Mouse (Mus musculus): ENCODE results near the gene Faap100. TPM values are rescaled to one million over a fixed set of nuclear protein-coding genes. Genes with fewer than 3 reads are reported as not detected.
"Not testable (repeated sequence)": the region's sequence is repeated elsewhere in the genome, so short reads cannot be mapped to it uniquely, and the experiment has no call there.

The Faap100 gene
- total RNA-seq (2021) = 10 to 100 TPM; 21.3 to 24.3 TPM

DNA sequence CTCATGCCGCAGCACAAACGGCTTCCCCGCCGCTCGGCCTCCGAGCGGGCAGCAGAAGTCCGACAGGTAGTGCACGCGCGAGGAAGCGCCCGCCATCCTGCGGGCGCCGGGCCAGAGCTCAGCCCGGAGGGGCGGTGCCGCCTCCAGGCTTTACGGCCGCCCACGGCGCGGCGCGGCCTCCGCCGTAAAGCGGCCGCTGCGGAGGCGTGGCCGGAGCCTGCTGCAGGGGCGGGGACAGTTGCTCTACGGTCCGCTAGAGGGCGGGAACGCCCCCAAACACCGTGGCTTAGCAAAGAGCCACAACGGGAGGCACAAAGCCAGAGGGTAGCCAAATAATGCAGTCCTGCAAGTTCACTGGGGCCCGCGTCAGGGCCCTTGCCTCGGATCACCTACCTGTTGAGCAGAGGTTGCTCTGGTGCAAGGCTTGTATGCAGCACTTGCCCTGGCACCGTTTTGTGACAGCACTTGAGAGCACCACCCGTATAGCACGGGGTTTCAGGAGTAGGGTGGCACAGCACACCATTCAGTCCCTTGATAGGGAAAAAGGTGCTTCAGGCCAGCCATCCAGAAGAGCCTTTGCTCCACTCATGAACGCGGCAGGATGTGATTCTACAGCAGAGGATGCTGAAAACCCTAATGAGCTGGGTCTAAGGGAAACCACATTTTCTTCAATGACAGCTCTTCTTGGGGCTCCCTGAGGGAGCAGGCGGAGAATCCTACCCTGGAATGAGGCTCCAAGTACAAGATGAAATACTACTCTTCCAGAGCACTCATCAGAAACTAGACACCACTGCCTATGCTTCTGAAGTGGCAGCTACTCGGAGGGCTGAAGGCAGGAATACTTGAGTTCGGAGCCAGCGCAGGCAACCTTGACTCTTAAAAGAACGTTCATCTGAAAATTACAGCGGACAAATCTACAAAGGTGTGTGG, at the start of gene Faap100:
Faap100 (minus strand) TSS at position 154 of the 930 bp plus-strand sequence.
- intact Hi-C loops (cut with DNase I) = no loop called here
- DNase-seq = peak; percentile 93 to 94

DNA sequence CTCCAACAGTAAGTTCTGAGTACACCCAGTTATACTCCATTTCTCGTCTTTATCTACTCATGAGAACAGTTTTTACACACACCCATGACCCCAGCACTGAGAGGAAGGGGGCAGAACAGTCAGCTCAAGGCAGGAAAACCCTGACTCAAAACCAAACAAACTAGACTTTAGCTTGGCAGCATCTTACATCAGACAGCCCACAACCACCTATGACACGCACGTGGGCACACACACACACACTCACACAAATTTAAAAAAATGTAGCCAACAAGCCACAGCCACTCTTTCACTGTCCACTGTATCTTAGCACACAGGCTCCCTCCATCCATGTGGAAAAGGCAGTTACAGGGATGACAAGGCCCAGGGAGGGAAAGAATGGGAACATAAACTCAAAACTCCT, 48.2 kb upstream of the Faap100 start:
- intact Hi-C loops (cut with DNase I) = no loop called here
- DNase-seq = no peak

DNA sequence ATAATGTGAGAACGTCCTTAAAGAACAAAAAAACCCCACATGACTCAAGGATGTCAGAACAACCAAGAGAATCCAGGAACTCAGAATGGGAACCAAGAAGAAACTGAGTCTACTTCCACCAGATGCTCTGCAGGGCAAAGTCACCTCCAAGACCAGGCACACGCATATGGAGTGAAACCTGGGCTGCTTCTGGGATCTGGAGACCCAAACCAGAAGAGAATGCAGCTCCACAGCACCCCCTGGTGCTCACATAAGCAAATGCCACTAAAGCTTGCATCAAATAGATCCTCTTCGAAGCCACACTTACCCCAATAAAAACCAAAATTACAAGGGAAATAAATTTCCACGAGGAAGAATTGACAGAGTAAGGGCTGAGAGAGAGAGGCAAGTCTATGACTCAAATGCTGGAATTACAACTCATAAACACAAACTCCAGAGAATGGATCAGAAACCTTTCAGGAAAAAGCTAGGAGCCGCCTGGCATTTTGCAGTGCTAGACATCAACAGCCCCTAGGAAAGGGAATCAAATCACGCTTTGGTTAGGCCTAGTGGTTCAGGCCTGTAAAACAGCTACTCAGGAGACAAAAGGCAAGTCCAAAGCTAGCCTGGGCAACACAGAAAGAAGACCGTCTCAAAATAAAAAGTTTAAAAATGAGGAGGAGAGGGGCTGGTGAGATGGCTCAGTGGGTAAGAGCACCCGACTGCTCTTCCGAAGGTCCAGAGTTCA, 45.2 kb upstream of the Faap100 start:
- peak; percentile 72 to 76 for DNase-seq
- intact Hi-C loops (cut with DNase I) = loop anchor here (2.0 to 5.0 kb wide), 3 partner anchors 41 to 111 kb away; no protein-coding TSS in a partner anchor

DNA sequence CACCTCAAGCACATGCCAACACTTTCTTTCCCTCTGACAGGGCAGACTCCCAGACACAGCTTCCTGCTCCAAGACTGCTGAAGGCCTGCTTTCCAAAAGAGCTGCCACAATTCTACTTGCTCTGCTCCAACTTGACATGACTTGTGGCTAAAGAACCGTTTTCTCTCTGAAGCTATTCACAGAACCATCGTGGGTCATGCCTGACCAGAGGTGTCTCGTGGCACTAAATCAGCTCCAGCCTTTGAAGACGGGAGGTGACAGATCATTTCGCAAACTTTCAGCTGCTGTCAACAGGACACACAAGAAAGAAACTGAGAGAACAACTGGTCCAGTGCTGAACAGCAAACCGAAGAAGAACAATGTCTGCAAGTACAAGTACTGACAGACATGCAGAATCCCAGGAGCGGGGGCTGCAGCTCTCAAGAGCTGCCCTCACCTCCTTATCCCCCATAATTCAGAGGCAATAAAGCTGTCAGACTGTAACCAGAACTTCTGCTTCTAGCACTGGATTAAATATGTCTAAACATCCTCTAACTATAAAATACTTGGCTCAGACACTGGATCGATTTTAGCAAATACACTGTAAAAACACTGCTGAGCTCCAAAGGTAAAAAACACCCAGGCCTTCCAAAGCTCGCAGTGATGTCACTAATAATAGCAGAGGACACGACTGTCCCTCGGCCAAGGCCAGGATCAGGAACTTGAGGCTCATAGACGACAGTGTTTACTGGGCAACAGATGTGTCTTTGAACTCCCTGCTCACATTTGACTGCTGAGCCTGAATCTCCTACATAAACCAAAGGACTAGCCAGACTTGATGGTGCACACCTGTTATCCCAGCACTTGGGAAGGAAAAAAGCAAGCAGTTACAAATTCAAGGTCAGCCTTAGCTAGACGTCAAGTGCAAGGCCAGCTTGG, 44.3 kb upstream of the Faap100 start:
- intact Hi-C loops (cut with DNase I) = loop anchor here (2.0 to 5.0 kb wide), 3 partner anchors 40 to 111 kb away; no protein-coding TSS in a partner anchor
- no peak for DNase-seq

DNA sequence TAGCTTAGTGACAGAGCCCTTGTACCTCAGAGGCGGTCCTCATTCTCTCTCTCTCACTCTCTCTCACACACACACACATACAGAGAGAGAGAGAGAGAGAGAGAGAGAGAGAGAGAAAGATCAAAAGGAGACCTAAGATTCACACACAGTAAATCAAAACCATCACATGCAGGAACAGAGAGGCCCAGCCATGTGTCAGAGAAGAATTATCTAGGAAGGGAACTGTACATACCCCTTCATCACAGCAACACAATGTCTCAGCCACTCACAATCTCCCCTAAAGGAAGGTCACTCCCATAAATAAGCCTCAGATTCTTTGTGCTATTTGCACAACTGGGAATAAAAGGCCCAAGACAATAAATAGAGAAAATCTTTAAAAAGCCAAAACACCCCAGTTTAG, 40.0 kb upstream of the Faap100 start:
- intact Hi-C loops (cut with DNase I) = no loop called here
- no peak for DNase-seq

DNA sequence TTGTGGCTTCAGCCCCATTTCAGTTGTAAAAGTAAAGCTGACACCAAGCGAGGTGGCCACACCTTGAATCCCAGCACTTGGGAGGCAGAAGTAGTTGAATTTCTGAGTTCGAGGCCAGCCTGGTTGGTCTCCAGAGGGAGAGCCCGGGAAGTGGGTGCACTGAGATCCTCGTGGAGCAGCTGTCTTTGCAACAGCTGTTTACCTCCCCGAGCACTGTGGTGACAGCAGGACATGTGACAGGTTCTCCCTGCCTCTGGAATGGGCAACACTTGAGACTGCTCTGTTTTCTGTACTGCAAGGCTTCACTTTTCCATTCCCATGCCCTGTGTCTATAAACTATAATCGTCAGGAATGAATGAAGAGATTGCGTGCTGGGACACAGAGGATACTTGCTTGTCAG, 39.3 kb upstream of the Faap100 start:
- intact Hi-C loops (cut with DNase I) = no loop called here
- DNase-seq = no peak

DNA sequence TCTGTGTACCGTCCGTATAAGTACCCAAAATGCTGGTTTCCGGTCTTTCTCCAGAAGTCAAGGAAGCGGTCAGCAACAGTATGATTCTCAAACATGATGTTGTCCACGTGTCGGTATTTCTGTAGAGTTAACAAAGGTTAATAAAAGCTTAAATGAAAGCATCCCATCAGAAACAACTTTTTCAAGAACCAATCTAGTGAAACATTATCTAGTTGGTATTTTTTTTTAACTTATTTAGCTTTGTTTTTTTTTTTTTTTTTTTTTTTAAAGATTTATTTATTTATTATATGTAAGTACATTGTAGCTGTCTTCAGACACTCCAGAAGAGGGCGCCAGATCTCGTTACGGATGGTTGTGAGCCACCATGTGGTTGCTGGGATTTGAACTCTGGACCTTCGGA, 35.1 kb upstream of the Faap100 start:
- DNase-seq; intact Hi-C loops (cut with DNase I): not testable (repeated sequence)

DNA sequence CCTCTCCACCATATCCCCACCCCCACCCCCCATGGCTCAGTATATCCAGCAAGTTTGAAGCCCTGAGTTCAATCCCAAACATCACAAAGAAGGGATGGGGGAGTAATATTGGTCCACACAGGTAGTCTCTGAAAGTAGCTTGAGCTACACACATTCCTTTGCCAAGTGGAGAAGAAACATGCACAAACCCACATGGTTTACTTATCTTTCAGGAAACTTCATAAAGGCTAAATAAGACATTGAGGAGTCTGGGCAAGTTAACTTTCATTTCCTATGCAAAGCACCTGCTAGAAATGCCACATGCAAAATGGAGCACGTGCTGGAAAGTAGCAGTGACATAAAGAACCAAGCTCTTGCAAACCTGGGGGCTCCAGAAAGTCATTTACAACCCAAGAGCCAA, 27.9 kb upstream of the Faap100 start:
- intact Hi-C loops (cut with DNase I) = no loop called here
- DNase-seq = no peak

DNA sequence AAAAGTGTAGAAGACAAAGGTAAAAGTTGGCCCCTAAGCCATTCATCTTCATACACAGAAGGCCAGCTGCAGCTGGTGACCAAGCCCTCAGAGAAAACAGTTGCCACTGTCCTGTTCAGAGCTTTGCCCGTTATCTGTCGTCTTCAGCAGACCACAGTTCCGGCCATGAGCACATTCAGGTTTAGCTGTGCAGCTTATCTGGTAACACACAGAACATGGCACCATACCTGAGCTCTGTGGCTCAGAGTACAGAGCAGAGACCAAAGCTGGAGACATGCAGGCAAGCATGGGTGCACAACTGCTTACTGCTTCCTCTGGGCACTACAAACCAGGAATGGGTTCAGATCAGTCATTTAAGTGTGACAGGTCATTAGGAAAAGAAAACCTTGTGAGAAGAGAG, 27.3 kb upstream of the Faap100 start:
- intact Hi-C loops (cut with DNase I) = no loop called here
- DNase-seq = no peak

DNA sequence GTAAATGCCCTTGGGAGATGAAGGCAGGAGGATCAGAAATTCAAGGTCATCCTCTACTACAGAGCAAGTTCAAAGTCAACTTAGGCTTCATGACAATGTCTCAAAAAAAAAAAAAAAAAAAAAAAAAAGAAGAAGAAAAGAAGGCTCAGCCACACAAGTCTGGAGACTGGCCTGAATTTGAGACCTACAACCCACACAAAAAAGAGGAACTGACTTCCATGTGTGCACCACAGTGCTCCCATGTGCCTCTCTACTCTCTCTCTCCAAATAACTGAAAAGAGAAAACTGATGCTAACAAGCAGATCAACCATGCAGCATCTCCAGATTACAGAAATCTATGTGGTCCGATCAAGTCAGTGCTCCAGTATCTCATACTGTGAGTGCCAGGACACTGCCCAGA, 26.2 kb upstream of the Faap100 start:
- DNase-seq = no peak
- intact Hi-C loops (cut with DNase I) = no loop called here

DNA sequence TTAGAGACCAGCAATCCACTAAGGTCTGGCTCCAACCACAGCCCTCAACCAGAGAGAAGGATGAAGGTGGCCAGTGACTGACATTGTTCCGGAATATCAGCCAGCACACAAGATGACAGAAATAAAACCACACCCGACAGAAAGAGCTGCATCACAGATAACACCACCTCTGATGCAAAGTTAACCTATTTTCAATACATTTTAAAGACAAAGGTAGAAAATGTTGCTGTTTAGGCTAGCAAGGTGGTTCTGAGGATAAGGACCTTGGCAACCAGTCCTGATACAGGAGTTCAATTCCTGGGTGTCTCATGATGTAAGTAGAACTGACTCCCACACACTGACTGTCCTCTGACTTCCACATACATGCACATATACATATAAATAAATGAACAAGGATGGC, 20.8 kb upstream of the Faap100 start:
- DNase-seq = no peak
- intact Hi-C loops (cut with DNase I) = no loop called here

DNA sequence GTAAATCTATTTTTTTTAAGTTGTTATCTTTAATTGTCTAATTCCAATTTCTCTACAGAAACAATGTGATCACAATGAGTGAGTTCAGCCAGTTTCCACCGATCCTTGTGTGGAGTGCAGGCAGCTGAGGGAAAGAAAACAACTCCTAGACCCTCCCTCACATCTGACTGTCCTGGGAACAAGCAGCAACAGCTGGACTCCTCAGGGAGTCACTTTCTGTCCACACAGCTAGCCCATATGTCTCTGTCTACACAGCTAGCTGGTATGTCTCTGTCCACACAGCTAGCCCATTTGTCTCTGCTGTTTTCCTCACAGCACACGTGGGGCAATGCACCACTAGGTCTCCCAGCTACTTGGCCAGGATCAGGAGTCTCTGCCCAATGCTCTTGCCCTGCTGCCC, 19.0 kb upstream of the Faap100 start:
- intact Hi-C loops (cut with DNase I) = no loop called here
- no peak for DNase-seq

DNA sequence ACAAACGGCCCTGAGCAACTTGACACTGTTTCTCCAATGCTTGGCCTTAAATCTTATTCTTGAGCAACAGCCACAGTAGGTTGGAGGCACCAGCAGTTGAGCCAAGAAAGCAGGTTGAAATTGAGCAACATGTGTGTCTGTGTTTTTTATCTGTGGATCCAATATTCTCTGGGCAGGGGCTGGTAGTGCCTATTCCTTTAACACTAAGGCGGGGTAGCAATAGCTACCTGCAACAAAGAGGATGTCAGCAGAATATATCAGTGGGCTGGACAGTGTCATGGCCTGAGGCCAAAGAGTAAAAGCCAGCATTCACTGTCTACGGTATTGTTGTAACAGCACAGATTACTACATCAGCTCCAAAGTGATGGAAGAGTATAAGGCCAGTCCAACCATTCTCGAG, 17.1 kb upstream of the Faap100 start:
- no peak for DNase-seq
- intact Hi-C loops (cut with DNase I) = no loop called here

DNA sequence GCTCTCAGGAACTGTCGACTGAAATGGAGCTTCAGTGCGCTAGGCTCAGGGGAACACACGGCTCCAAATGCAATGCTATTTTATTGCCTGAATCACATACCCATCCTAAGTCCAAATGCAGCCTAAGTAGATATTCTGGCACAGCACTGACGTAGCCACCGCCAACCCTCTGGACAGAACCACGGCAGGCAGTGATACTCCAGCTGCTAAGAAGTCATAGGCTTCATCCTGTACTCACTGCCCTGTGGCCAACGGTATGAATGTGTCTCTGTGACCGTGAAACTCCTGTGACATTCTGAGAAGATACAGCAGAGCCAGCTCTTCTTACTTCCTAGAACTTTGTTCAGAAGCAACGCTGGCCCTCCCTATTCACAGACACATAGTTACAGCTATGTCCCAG, 10.0 kb upstream of the Faap100 start:
- no peak for DNase-seq

DNA sequence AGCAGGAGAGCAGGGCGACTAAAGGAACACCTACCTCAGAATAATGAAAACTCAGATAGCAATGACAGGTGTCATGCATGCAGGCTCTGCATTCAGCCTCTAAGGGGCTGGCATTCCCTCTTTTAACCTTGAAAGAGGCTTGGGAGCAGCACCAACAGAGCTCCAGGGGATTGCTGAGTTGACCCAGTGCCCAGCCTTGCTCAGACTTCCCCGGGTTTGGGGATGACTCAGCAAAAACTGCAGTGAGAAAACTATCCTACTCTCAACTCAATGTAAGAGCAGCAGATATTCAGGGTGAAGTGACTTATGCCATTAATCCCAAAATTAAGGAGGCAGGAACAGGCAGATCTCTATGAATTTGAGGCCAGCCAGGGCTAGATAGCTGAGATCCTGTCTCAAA, 8.6 kb upstream of the Faap100 start:
- DNase-seq = peak in 1 of 2 experiments; percentile 52
- intact Hi-C loops (cut with DNase I) = loop anchor here (5.0 kb wide), 1 partner anchor 35 kb away; no protein-coding TSS in a partner anchor

More for the DNA sequence above, 10.0 kb upstream of the Faap100 start:
- intact Hi-C loops (cut with DNase I) = loop anchor here (5.0 kb wide), 1 partner anchor 36 kb away; no protein-coding TSS in a partner anchor

DNA sequence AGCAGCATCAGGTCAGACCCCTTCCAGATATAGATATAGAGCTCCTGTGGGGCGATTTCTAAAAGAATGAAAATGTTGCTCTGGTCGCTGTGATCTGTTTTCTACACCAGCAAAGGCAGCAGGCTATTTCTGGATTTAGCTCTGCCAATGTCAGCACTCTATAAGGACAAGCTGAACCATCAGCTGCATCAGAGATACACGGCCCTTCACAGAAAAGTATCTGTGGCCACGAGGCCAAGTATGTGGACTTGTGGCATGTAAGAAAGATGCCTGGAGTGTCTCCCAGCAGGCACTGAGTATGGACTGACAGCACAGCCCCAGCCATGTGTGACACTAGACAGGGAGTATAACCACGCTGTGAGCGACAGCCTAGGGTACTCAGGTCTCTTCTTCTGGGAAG, 8.1 kb upstream of the Faap100 start:
- peak; percentile 49 to 60 for DNase-seq
- intact Hi-C loops (cut with DNase I) = loop anchor here (5.0 kb wide), 1 partner anchor 34 kb away; no protein-coding TSS in a partner anchor

DNA sequence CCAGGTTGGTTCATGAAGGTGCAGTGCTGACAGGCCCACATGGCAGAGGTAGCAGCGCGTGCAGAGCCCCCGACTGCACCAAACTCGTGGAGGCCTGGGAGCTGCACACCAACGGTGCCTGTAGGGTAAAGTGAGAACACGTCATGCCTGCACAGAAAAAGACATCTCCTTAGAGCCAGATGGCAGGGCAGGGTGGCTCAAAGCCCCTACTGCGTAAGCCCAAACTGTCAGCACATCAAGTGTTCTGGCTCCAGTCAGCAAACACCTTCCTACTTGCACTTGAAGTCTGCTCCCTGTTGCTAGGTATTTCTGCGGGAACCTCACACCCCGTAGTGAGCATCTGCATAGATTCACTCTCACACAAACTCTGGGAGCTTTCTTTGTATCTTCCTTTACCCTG, 3.9 kb upstream of the Faap100 start:
- intact Hi-C loops (cut with DNase I) = loop anchor here (2.0 kb wide), 1 partner anchor 40 kb away; no protein-coding TSS in a partner anchor

DNA sequence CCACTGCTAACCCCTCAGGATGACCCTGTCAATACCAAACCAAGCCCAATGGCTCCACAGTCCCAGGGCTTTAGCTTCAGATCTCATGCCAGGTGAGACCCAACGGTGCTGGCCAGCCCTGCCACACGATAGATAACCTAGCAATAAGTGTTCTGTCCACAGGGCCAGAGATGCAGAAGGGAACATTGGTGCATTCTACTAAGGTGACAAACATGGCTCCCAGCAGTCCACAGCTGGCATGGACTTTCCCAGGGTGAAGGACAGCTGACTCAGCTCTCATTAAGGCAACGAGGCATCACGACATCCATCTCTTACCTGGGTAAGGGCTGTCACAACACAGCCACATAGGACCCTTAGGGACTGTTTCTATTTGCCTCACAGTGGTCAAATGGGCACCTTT, 2.6 kb upstream of the Faap100 start:
- no peak for DNase-seq
- intact Hi-C loops (cut with DNase I) = no loop called here

More for the DNA sequence above, 3.9 kb upstream of the Faap100 start:
- DNase-seq = peak; percentile 79 to 80

DNA sequence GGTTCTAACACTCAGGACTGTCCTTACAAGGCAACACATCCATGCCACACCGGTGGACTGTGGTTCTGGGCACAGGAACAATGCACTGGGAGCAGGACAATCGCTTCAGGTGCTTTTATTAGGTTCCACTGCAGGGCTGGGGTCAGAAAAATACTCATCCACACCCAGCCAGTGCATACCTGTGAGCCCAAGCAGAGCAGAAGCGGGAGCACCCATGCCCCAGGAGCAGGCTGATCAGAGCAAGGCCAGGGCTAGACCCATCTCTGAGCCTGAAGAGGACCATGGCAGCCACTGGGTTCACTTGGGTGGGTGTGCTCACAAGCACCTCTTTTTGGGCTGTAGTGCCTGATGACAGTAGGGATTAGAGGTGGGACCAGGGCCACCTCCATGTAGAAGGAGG, 1.7 kb upstream of the Faap100 start:
- no peak for DNase-seq
- intact Hi-C loops (cut with DNase I) = no loop called here

DNA sequence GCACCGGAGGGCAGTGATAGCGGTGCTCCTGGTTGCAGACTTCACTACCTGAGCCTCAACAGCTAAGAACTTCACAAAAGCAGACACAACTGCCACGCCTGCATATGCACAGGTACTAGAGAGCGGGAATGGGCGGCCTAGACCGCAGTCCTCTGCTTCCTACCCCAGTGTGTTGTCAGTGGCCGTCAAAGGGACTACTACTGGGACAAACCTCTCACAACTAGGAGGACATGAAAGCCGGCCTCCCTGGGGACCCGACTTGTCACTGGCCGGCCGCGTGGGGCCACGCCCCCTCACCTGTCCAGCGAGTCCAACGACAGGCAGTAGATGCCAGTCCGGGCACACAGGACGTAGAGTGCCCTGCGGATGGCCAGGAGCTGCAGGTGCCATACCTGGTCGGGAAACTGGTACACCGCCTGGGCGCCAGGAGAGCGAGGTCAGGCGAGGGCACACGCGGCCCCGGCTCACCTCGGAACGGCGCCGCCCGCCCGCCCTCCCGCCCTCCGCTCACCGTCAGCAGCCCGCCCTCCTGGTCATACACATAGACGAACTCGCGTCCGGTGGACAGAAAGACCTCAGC, 443 bp downstream of the Faap100 start:
- DNase-seq = peak in 1 of 2 experiments; percentile 54
- intact Hi-C loops (cut with DNase I) = no loop called here

Data from heart, postnatal 10 days (tissue).